Mouse (Mus musculus) neural tube, embryonic 13.5 days (tissue): ENCODE data around the gene Per2. TPM values are rescaled to one million over a fixed set of nuclear protein-coding genes. Genes with fewer than 3 reads are reported as not detected.

Source experiments
- ATAC-seq: fragments of 200-750 bp; cut with Nextera tagmentation; 2 replicates; pipeline ENCODE4 v1.8.0; 2017; ENCODE audit warnings: low read depth, mild to moderate bottlenecking, moderate TSS enrichment, moderate library complexity
- H3K27ac ChIP-seq: fragments of 300-500 bp; sonication (generic); replicated peaks from 2 replicates; pipeline ENCODE4 v1.5.1; 2015; ENCODE audit warnings: moderate library complexity, mild to moderate bottlenecking, inconsistent platforms
- H3K27me3 ChIP-seq: fragments of 300-500 bp; sonication (generic); 2 replicates; pipeline ENCODE4 v1.6.1; 2015; ENCODE audit warnings: mild to moderate bottlenecking, inconsistent platforms
- H3K36me3 ChIP-seq: fragments of 300-500 bp; sonication (generic); 2 replicates; pipeline ENCODE4 v1.6.1; 2015; ENCODE audit warnings: mild to moderate bottlenecking, inconsistent platforms
- H3K4me1 ChIP-seq: fragments of 300-500 bp; sonication (generic); replicated peaks from 2 replicates; pipeline ENCODE4 v1.6.1; 2015; ENCODE audit warnings: inconsistent platforms
- H3K4me2 ChIP-seq: fragments of 300-500 bp; sonication (generic); 2 replicates; pipeline ENCODE4 v1.6.1; 2015; ENCODE audit warnings: inconsistent platforms, mild to moderate bottlenecking, moderate library complexity
- H3K4me3 ChIP-seq: fragments of 300-500 bp; sonication (generic); 2 replicates; pipeline ENCODE4 v1.5.1; 2015; ENCODE audit warnings: mild to moderate bottlenecking, inconsistent platforms
- H3K9ac ChIP-seq: fragments of 300-500 bp; sonication (generic); 2 replicates; pipeline ENCODE4 v1.6.1; 2015; ENCODE audit warnings: moderate library complexity, mild to moderate bottlenecking, inconsistent platforms
- H3K9me3 ChIP-seq: fragments of 300-500 bp; sonication (generic); 2 replicates; pipeline ENCODE4 v1.6.1; 2016; ENCODE audit warnings: inconsistent platforms
- WGBS: fragments of 180-500 bp; shearing (Covaris S2); methylation state at CpG from one replicate; pipeline ENCODE4 v1.1.7; 2015; 5-methylcytosine and 5-hydroxymethylcytosine counted together
- polyA plus RNA-seq: library from polyadenylated mRNA; unstranded; fragments of >200 nt; fragmentation: Nextera tagmentation; extraction: Ambion mirVana; gene quantifications from 2 replicates; pipeline ENCODE4 v1.2.1, GENCODE M21; 2015

Gene Per2
- polyA plus RNA-seq, 1 experiment from 2014 or later = 3.3 TPM

- H3K27me3 ChIP-seq = peaks cover 32% of the 10 kb centered on the region
- peak within 1 kb of the TSS; percentile 36 for H3K4me3 ChIP-seq
- 1% methylated on average over 62 of the region's 68 CpGs for WGBS
- H3K27ac ChIP-seq = no peak within 1 kb of the TSS
- H3K9ac ChIP-seq = peak within 1 kb of the TSS; percentile 57
- peak within 1 kb of the TSS; percentile 67 for H3K4me2 ChIP-seq
- H3K9me3 ChIP-seq = peaks cover 5% of the 10 kb centered on the region
- peaks cover 11% of the 10 kb centered on the region for H3K4me1 ChIP-seq
- ATAC-seq = peak; percentile 54; the same call in 1 of the 2 replicates
- H3K36me3 ChIP-seq = peaks cover 17% of the 10 kb centered on the region
Observed at GRCm38 (mm10) chr1:91366215-91367108, 92.7 kb downstream of the Per2 start, which contains the start of gene Erfe. Erfe (plus strand) TSS chr1:91366430.

Other genes with a start within 250 kb of the Per2 start
- 67.7 and 68.8 TPM in 2 replicates for gene Ube2f, start 209.0 kb downstream of the Per2 start, polyA plus RNA-seq
- gene Scly, start 161.0 kb downstream of the Per2 start, polyA plus RNA-seq = 11.8 and 12.8 TPM in 2 replicates
- gene Espnl, start 137.2 kb downstream of the Per2 start, polyA plus RNA-seq = 0.06 and 0.24 TPM in 2 replicates
- gene Klhl30, start 108.3 kb downstream of the Per2 start, polyA plus RNA-seq = 0.25 and 0.37 TPM in 2 replicates
- gene Erfe, start 92.9 kb downstream of the Per2 start, polyA plus RNA-seq = 0.26 and 0.47 TPM in 2 replicates
- gene Ilkap, start 60.5 kb downstream of the Per2 start, polyA plus RNA-seq = 138 and 141 TPM in 2 replicates
- gene Hes6, start 45.3 kb downstream of the Per2 start, polyA plus RNA-seq = 146 and 163 TPM in 2 replicates
- 9.2 and 10.4 TPM in 2 replicates for gene Traf3ip1, start 35.3 kb upstream of the Per2 start, polyA plus RNA-seq
- 12.1 and 13.6 TPM in 2 replicates for gene Asb1, start 81.2 kb upstream of the Per2 start, polyA plus RNA-seq